Mouse (Mus musculus) forebrain, embryonic 15.5 days (tissue): Measurements from ENCODE around the gene Tent4a. TPM values are rescaled to one million over a fixed set of nuclear protein-coding genes. Genes with fewer than 3 reads are reported as not detected.

Experiments used
- ATAC-seq: fragments of 200-750 bp; cut with Nextera tagmentation; replicated peaks from 2 replicates; pipeline ENCODE4 v1.8.0; 2017; ENCODE audit warnings: mild to moderate bottlenecking, moderate TSS enrichment, moderate library complexity
- H3K27ac ChIP-seq: fragments of 300-500 bp; sonication (generic); replicated peaks from 2 replicates; pipeline ENCODE4 v1.5.1; 2015; ENCODE audit warnings: mild to moderate bottlenecking, inconsistent platforms
- H3K27me3 ChIP-seq: fragments of 300-500 bp; sonication (generic); 2 replicates; pipeline ENCODE4 v1.6.1; 2015; ENCODE audit warnings: inconsistent platforms
- H3K36me3 ChIP-seq: fragments of 300-500 bp; sonication (generic); 2 replicates; pipeline ENCODE4 v1.6.1; 2015; ENCODE audit warnings: mild to moderate bottlenecking, inconsistent platforms
- H3K4me1 ChIP-seq: fragments of 300-500 bp; sonication (generic); 2 replicates; pipeline ENCODE4 v1.6.1; 2015; ENCODE audit warnings: inconsistent platforms
- H3K4me2 ChIP-seq: fragments of 300-500 bp; sonication (generic); replicated peaks from 2 replicates; pipeline ENCODE4 v1.6.1; 2015; ENCODE audit warnings: mild to moderate bottlenecking, inconsistent platforms
- H3K4me3 ChIP-seq: fragments of 300-500 bp; sonication (generic); 2 replicates; pipeline ENCODE4 v1.5.1; 2015; ENCODE audit warnings: mild to moderate bottlenecking, inconsistent platforms
- H3K9ac ChIP-seq: fragments of 300-500 bp; sonication (generic); replicated peaks from 2 replicates; pipeline ENCODE4 v1.6.1; 2015; ENCODE audit warnings: mild to moderate bottlenecking, inconsistent platforms
- H3K9me3 ChIP-seq: fragments of 300-500 bp; sonication (generic); 2 replicates; pipeline ENCODE4 v1.6.1; 2016; ENCODE audit warnings: inconsistent platforms
- WGBS: fragments of 180-500 bp; shearing (Covaris S2); methylation state at CpG from one replicate; pipeline ENCODE4 v1.1.7; 2015; ENCODE audit warnings: mixed read lengths; 5-methylcytosine and 5-hydroxymethylcytosine counted together
- polyA plus RNA-seq: library from polyadenylated mRNA; unstranded; fragments of >200 nt; fragmentation: Nextera tagmentation; extraction: Ambion mirVana; gene quantifications from 2 replicates; pipeline ENCODE4 v1.2.1, GENCODE M21; 2015

Tent4a gene
- polyA plus RNA-seq, 1 experiment from 2014 or later, result 8.5 TPM

GRCm38 (mm10) chr13:69542571-69543352 is 8.3 kb upstream of the Tent4a start:
- no peaks in the 10 kb centered on the region for H3K36me3 ChIP-seq
- no peak overlapping the region for H3K4me2 ChIP-seq
- ATAC-seq, result no peak
- peaks cover 8% of the 10 kb centered on the region; the same call in 1 of the 2 replicates for H3K4me1 ChIP-seq
- H3K4me3 ChIP-seq, result no peak overlapping the region
- no peak overlapping the region for H3K27ac ChIP-seq
- no peaks in the 10 kb centered on the region for H3K27me3 ChIP-seq
- 32% methylated on average over 17 of the region's 17 CpGs for WGBS
- H3K9me3 ChIP-seq, result no peaks in the 10 kb centered on the region
- no peak overlapping the region for H3K9ac ChIP-seq

- H3K4me1 ChIP-seq, result peaks cover 8% of the 10 kb centered on the region; the same call in 1 of the 2 replicates
- no peaks in the 10 kb centered on the region for H3K9me3 ChIP-seq
- no peaks in the 10 kb centered on the region for H3K36me3 ChIP-seq
- no peak for ATAC-seq
- no peak overlapping the region for H3K4me2 ChIP-seq
- 70% methylated on average over 10 of the region's 10 CpGs for WGBS
- H3K4me3 ChIP-seq, result no peak overlapping the region
- H3K9ac ChIP-seq, result no peak overlapping the region
- no peak overlapping the region for H3K27ac ChIP-seq
- H3K27me3 ChIP-seq, result no peaks in the 10 kb centered on the region
These were observed 7.4 kb upstream of the Tent4a start for GRCm38 (mm10) chr13:69541776-69542175.

- no peak for ATAC-seq
- WGBS, result 85% methylated on average over 6 of the region's 6 CpGs
- Histone ChIP-seq H3K4me1 (peaks cover 8% of the 10 kb centered on the region; the same call in 1 of the 2 replicates), H3K27me3 (no peaks in the 10 kb centered on the region), H3K9me3 (no peaks in the 10 kb centered on the region), H3K4me2 (no peak overlapping the region), H3K4me3 (no peak overlapping the region), H3K27ac (no peak overlapping the region), H3K36me3 (no peaks in the 10 kb centered on the region), H3K9ac (no peak overlapping the region)
These were observed 6.8 kb upstream of the Tent4a start for GRCm38 (mm10) chr13:69541209-69541608.

- 21% methylated on average over 4 of the region's 4 CpGs for WGBS
- Histone ChIP-seq H3K4me2 (no peak overlapping the region), H3K27ac (no peak overlapping the region), H3K4me3 (no peak overlapping the region), H3K36me3 (no peaks in the 10 kb centered on the region), H3K4me1 (peaks cover 14% of the 10 kb centered on the region), H3K9ac (no peak overlapping the region), H3K9me3 (no peaks in the 10 kb centered on the region), H3K27me3 (no peaks in the 10 kb centered on the region)
- no peak for ATAC-seq
These were observed 3.9 kb upstream of the Tent4a start for GRCm38 (mm10) chr13:69538327-69538726.

- 78% methylated on average over 7 of the region's 7 CpGs for WGBS
- Histone ChIP-seq H3K4me2 (no peak overlapping the region), H3K9me3 (no peaks in the 10 kb centered on the region), H3K27ac (no peak overlapping the region), H3K36me3 (no peaks in the 10 kb centered on the region), H3K27me3 (no peaks in the 10 kb centered on the region), H3K4me3 (no peak overlapping the region), H3K4me1 (peaks cover 17% of the 10 kb centered on the region), H3K9ac (no peak overlapping the region)
- ATAC-seq, result no peak
These were observed 2.9 kb upstream of the Tent4a start for GRCm38 (mm10) chr13:69537366-69537765.

- no peak for ATAC-seq
- Histone ChIP-seq H3K4me2 (no peak overlapping the region), H3K9me3 (no peaks in the 10 kb centered on the region), H3K9ac (peak overlapping the region; percentile 75; the same call in 1 of the 2 replicates), H3K27me3 (no peaks in the 10 kb centered on the region), H3K36me3 (no peaks in the 10 kb centered on the region), H3K4me3 (0 out of 2 replicates have a peak overlapping the region, but pooled peaks have one; percentile 99), H3K27ac (no peak overlapping the region), H3K4me1 (peaks cover 31% of the 10 kb centered on the region)
- WGBS, result 85% methylated on average over 4 of the region's 4 CpGs
These were observed 1.6 kb upstream of the Tent4a start for GRCm38 (mm10) chr13:69536021-69536420.

GRCm38 (mm10) chr13:69534654-69535551 is 486 bp upstream of the Tent4a start:
- WGBS, result under 1% methylated on average over 80 of the region's 86 CpGs

GRCm38 (mm10) chr13:69533405-69534333 is 748 bp downstream of the Tent4a start, which contains the start of gene Nsun2:
Gene Nsun2, plus strand, starts transcription at chr13:69533746.
- H3K36me3 ChIP-seq, result no peaks in the 10 kb centered on the region
- ATAC-seq, result peak; percentile 10; the same call in 1 of the 2 replicates
- peaks cover 49% of the 10 kb centered on the region for H3K4me1 ChIP-seq
- H3K4me3 ChIP-seq, result peak within 1 kb of the TSS; percentile 99
- H3K27me3 ChIP-seq, result no peaks in the 10 kb centered on the region
- peak within 1 kb of the TSS; percentile 96 for H3K27ac ChIP-seq
- no peaks in the 10 kb centered on the region for H3K9me3 ChIP-seq
- peak within 1 kb of the TSS; percentile 86 for H3K4me2 ChIP-seq
- WGBS, result under 1% methylated on average over 123 of the region's 155 CpGs
- peak within 1 kb of the TSS; percentile 96 for H3K9ac ChIP-seq

More at GRCm38 (mm10) chr13:69534654-69535551, 486 bp upstream of the Tent4a start:
- Histone ChIP-seq H3K4me3 (peak overlapping the region; percentile 99), H3K36me3 (no peaks in the 10 kb centered on the region), H3K27me3 (no peaks in the 10 kb centered on the region), H3K4me2 (peak overlapping the region; percentile 69), H3K9me3 (no peaks in the 10 kb centered on the region), H3K9ac (peak overlapping the region; percentile 96), H3K27ac (peak overlapping the region; percentile 96), H3K4me1 (peaks cover 42% of the 10 kb centered on the region)
- peak; percentile 95 for ATAC-seq

- H3K4me3 ChIP-seq, result peak overlapping the region; percentile 99
These were observed 1.5 kb downstream of the Tent4a start for GRCm38 (mm10) chr13:69532893-69533404.

GRCm38 (mm10) chr13:69532101-69532892 is 2.1 kb downstream of the Tent4a start:
- ATAC-seq, result no peak
- Histone ChIP-seq H3K4me3 (peak overlapping the region; percentile 99), H3K27ac (no peak overlapping the region), H3K36me3 (no peaks in the 10 kb centered on the region), H3K27me3 (no peaks in the 10 kb centered on the region), H3K9ac (peak overlapping the region; percentile 96), H3K4me1 (peaks cover 63% of the 10 kb centered on the region), H3K9me3 (no peaks in the 10 kb centered on the region), H3K4me2 (peak overlapping the region; percentile 86)
- 23% methylated on average over 14 of the region's 14 CpGs for whole genome bisulfite sequencing

More at GRCm38 (mm10) chr13:69532893-69533404, 1.5 kb downstream of the Tent4a start:
- Histone ChIP-seq H3K9ac (peak overlapping the region; percentile 96), H3K9me3 (no peaks in the 10 kb centered on the region), H3K36me3 (no peaks in the 10 kb centered on the region), H3K4me1 (peaks cover 57% of the 10 kb centered on the region), H3K27ac (peak overlapping the region; percentile 96), H3K27me3 (no peaks in the 10 kb centered on the region), H3K4me2 (peak overlapping the region; percentile 86)
- no peak for ATAC-seq
- WGBS, result 3% methylated on average over 9 of the region's 9 CpGs
